Mouse (Mus musculus) thymus, adult 2 months (tissue): ENCODE measurements around the gene Igsf11. TPM values are rescaled to one million over a fixed set of nuclear protein-coding genes. Genes with fewer than 3 reads are reported as not detected.

Experiments
- DNase-seq: peaks from one replicate; pipeline ENCODE4 v3.0.0; 2021
- H3K27ac ChIP-seq: fragments of 200-500 bp; 2 replicates; pipeline ENCODE4 v1.5.1; 2012; ENCODE audit warnings: low read length, control low read depth; ENCODE audit not compliant: control insufficient read depth, insufficient read depth
- H3K27me3 ChIP-seq: fragments of 200-500 bp; 2 replicates; pipeline ENCODE4 v1.6.1; 2012; ENCODE audit warnings: mild to moderate bottlenecking, low read length, moderate library complexity, mixed read lengths; ENCODE audit not compliant: control insufficient read depth, insufficient read depth
- H3K36me3 ChIP-seq: fragments of 200-500 bp; 2 replicates; pipeline ENCODE4 v1.6.1; 2012; ENCODE audit warnings: mild to moderate bottlenecking, low read length, moderate library complexity; ENCODE audit not compliant: control insufficient read depth, insufficient read depth
- H3K4me1 ChIP-seq: fragments of 200-500 bp; replicated peaks from 2 replicates; pipeline ENCODE4 v1.6.1; 2012; ENCODE audit warnings: low read length; ENCODE audit not compliant: control insufficient read depth, insufficient read depth
- H3K4me3 ChIP-seq: fragments of 200-500 bp; 2 replicates; pipeline ENCODE4 v1.5.1; 2012; ENCODE audit warnings: mild to moderate bottlenecking, low read length, control low read depth, moderate library complexity; ENCODE audit not compliant: control insufficient read depth, insufficient read depth
- CTCF ChIP-seq: fragments of 200-500 bp; IDR thresholded peaks from 2 replicates; pipeline ENCODE4 v1.5.1; 2012; ENCODE audit warnings: mild to moderate bottlenecking, control low read depth, low read length, moderate library complexity, borderline replicate concordance; ENCODE audit not compliant: control insufficient read depth, poor library complexity, insufficient read depth; ENCODE audit errors: extremely low read depth
- POLR2A ChIP-seq: fragments of 200-500 bp; IDR thresholded peaks from 2 replicates; pipeline ENCODE4 v1.6.1; 2012; ENCODE audit warnings: mild to moderate bottlenecking, low read length, control low read depth, moderate library complexity; ENCODE audit not compliant: control insufficient read depth, poor library complexity, insufficient read depth; ENCODE audit errors: extremely low read depth
- WGBS: fragments of 180-500 bp; shearing (Covaris S2); methylation state at CpG from one replicate; pipeline ENCODE4 v1.1.7; 2018; 5-methylcytosine and 5-hydroxymethylcytosine counted together
- polyA plus RNA-seq: library from polyadenylated mRNA; depleted of rRNA; stranded (reverse); fragments of >200 nt; gene quantifications from 2 replicates; pipeline ENCODE4 v1.2.3, GENCODE M21; 2012; rRNA removed

The Igsf11 gene
- polyA plus RNA-seq, 1 experiment, result 0.09 TPM

- 25% methylated on average over 5 of the region's 5 CpGs for WGBS
- no peak for DNase-seq
Measured at GRCm38 (mm10) chr16:39062596-39062995, 170.1 kb downstream of the Igsf11 start.

GRCm38 (mm10) chr16:39065576-39065975 lies 173.1 kb downstream of the Igsf11 start:
- Histone ChIP-seq H3K4me1 (no peaks in the 10 kb centered on the region), H3K27me3 (no peaks in the 10 kb centered on the region), H3K36me3 (no peaks in the 10 kb centered on the region), H3K27ac (no peak overlapping the region), H3K4me3 (no peak overlapping the region)
- DNase-seq, result no peak
- no peak for TF ChIP-seq POLR2A
- no peak for TF ChIP-seq CTCF
- 87% methylated on average over 5 of the region's 5 CpGs for WGBS

More at GRCm38 (mm10) chr16:39062596-39062995, 170.1 kb downstream of the Igsf11 start:
- Histone ChIP-seq H3K36me3 (no peaks in the 10 kb centered on the region), H3K27ac (no peak overlapping the region), H3K4me1 (no peaks in the 10 kb centered on the region), H3K27me3 (no peaks in the 10 kb centered on the region), H3K4me3 (no peak overlapping the region)
- no peak for TF ChIP-seq POLR2A

- Histone ChIP-seq H3K4me1 (no peaks in the 10 kb centered on the region), H3K27ac (no peak overlapping the region), H3K4me3 (no peak overlapping the region), H3K27me3 (no peaks in the 10 kb centered on the region), H3K36me3 (no peaks in the 10 kb centered on the region)
- 79% methylated on average over 3 of the region's 3 CpGs for WGBS
- DNase-seq, result no peak
- TF ChIP-seq CTCF (no peak), POLR2A (no peak)
Measured at GRCm38 (mm10) chr16:39071431-39071830, 179.0 kb downstream of the Igsf11 start.

Other genes with a start within 250 kb of the Igsf11 start
- 10.2 and 11.4 TPM in 2 replicates for gene Arhgap31, start 179.4 kb upstream of the Igsf11 start, polyA plus RNA-seq
- gene B4galt4, start 150.4 kb upstream of the Igsf11 start, polyA plus RNA-seq, result 2.1 TPM in 2 replicates
- gene Upk1b, start 92.3 kb upstream of the Igsf11 start, polyA plus RNA-seq, result 1.4 and 2.9 TPM in 2 replicates
- gene 4930435E12Rik, start 63.9 kb upstream of the Igsf11 start, polyA plus RNA-seq, result not detected in 2 replicates